10 mouse cellular contexts compared by ENCODE assay signal in the genomic region with DNA sequence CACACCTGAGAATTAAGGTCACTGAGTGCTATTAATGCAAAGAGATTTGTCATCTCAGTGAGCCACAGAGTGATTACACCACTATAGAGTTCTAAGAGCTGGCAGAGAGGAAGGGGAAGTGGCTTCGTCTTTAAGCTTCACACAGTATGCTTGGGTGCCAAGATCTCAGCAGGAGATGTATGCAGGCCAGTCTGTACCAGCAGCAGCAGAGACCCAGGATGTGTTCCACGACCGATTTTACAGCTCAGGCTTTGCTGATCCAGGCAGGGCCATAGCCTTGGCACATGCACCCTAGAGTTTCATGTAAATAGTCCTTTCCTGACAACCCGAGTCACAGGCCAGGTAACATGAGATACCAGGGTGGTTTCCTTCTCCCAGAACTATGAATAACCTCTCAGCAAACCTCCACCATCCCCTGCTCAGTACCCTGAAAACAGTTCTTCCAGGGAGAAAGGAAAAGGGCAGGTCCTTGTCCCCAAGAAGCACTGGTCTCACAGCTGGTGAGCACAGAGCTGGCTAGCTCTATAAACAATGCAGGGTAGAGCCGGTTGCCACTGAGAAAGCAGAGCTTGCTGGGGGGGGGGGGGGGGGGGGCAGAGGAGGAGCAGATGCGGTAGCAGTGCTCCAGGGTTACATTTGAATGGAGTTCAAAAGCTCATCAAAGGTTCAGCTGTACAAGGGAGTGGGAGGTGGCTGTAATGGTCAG.
A peak's percentile ranks its signal among the peaks of the same experiment; 100 is the strongest.
DNase-seq lines count a peak whose midpoint lies in the region; ATAC-seq and TF ChIP-seq lines count a peak whose summit lies in the region.
"Had no signal": no experiment of that assay in that cellular context is flagged by ENCODE, and none has a peak within 500 bp of the region (broad histone marks: within the 10 kb centered on the region; RNA-seq: fewer than 3 reads in every experiment).

No protein-coding gene starts in this region.

- H3K4me2 ChIP-seq in heart, embryonic 16.5 days (ENCODE audit: low read depth, low read length), result no peak overlapping the region
- no peak overlapping the region for H3K4me2 ChIP-seq in forebrain, embryonic 13.5 days
- H3K4me2 ChIP-seq: limb, embryonic 13.5 days had no signal

- H3K27me3 ChIP-seq in heart, embryonic 16.5 days (ENCODE audit: control insufficient read depth, insufficient read depth, low read length), result no peaks in the 10 kb centered on the region
- no peaks in the 10 kb centered on the region for H3K27me3 ChIP-seq in heart, adult 2 months (ENCODE audit: control insufficient read depth, insufficient read depth, low read length)
- H3K27me3 ChIP-seq in embryonic facial prominence, embryonic 10.5 days (replicated peaks; ENCODE audit: low read depth, poor library complexity, severe bottlenecking), result no peaks in the 10 kb centered on the region
- no peaks in the 10 kb centered on the region for H3K27me3 ChIP-seq in forebrain, embryonic 13.5 days
- H3K27me3 ChIP-seq: limb, embryonic 13.5 days had no signal

- TF ChIP-seq CTCF in heart, adult 2 months (IDR thresholded peaks at IDR 0.05), result no peak

- H3K9ac ChIP-seq in heart, embryonic 16.5 days (ENCODE audit: low read length), result no peak overlapping the region
- no peak overlapping the region for H3K9ac ChIP-seq in heart, adult 2 months (ENCODE audit: low read depth, low read length)
- H3K9ac ChIP-seq in forebrain, embryonic 13.5 days, result no peak overlapping the region
- H3K9ac ChIP-seq: limb, embryonic 13.5 days had no signal

- H3K27ac ChIP-seq in heart, embryonic 16.5 days (ENCODE audit: low read length), result no peak overlapping the region; the same call in 1 of the 2 replicates
- H3K27ac ChIP-seq in heart, adult 2 months, result no peak overlapping the region
- 0 out of 2 replicates have a peak overlapping the region, but pooled peaks have one; percentile 20 for H3K27ac ChIP-seq in embryonic facial prominence, embryonic 10.5 days (replicated peaks)
- no peak overlapping the region for H3K27ac ChIP-seq in forebrain, embryonic 13.5 days
- H3K27ac ChIP-seq: limb, embryonic 13.5 days had no signal

- H3K36me3 ChIP-seq in heart, embryonic 16.5 days (ENCODE audit: control insufficient read depth, insufficient read depth), result no peaks in the 10 kb centered on the region
- H3K36me3 ChIP-seq in heart, adult 2 months (ENCODE audit: control insufficient read depth, insufficient read depth, low read length), result no peaks in the 10 kb centered on the region
- H3K36me3 ChIP-seq in embryonic facial prominence, embryonic 10.5 days (replicated peaks), result no peaks in the 10 kb centered on the region
- H3K36me3 ChIP-seq in forebrain, embryonic 13.5 days (ENCODE audit: poor library complexity, severe bottlenecking), result no peaks in the 10 kb centered on the region
- H3K36me3 ChIP-seq: limb, embryonic 13.5 days had no signal

- ATAC-seq in heart, embryonic 16.5 days (replicated peaks; ENCODE audit: extremely low read depth, insufficient read depth, low FRiP score), result peak; percentile 10; the same call in 1 of the 2 replicates
- peak; percentile 47; the same call in 1 of the 2 replicates for ATAC-seq in monocyte, adult 5-6 weeks (replicated peaks; ENCODE audit: insufficient number of reproducible peaks, low FRiP score, low TSS enrichment, poor library complexity, severe bottlenecking)
- no peak for ATAC-seq in forebrain, embryonic 13.5 days

- intact Hi-C loops in heart, adult 2 months (cut with DNase I), result no loop called here

- H3K4me3 ChIP-seq in heart, embryonic 16.5 days (ENCODE audit: low read length), result no peak overlapping the region
- no peak overlapping the region for H3K4me3 ChIP-seq in heart, adult 2 months
- no peak overlapping the region for H3K4me3 ChIP-seq in embryonic facial prominence, embryonic 10.5 days
- no peak overlapping the region for H3K4me3 ChIP-seq in forebrain, embryonic 13.5 days
- H3K4me3 ChIP-seq: erythroblast, embryonic 14.5 days; limb, embryonic 13.5 days had no signal

- H3K79me2 ChIP-seq in heart, adult 2 months (replicated peaks; ENCODE audit: control insufficient read depth, insufficient read depth, low read length), result no peaks in the 10 kb centered on the region

- no peaks in the 10 kb centered on the region for H3K4me1 ChIP-seq in heart, embryonic 16.5 days (ENCODE audit: control insufficient read depth, insufficient read depth, low read length)
- H3K4me1 ChIP-seq in heart, adult 2 months (ENCODE audit: control insufficient read depth, insufficient read depth, low read length), result peaks cover 3% of the 10 kb centered on the region
- H3K4me1 ChIP-seq in embryonic facial prominence, embryonic 10.5 days, result peaks cover 7% of the 10 kb centered on the region
- 0 out of 2 replicates have a peak, but pooled peaks cover 3% of the 10 kb centered on the region for H3K4me1 ChIP-seq in forebrain, embryonic 13.5 days
- H3K4me1 ChIP-seq: limb, embryonic 13.5 days had no signal

- WGBS in heart, embryonic 16.5 days, result 15% methylated on average over 5 of the region's 6 CpGs
- WGBS in heart, adult 2 months, result 20% methylated on average over 6 of the region's 6 CpGs
- 23% methylated on average over 6 of the region's 6 CpGs for WGBS in embryonic facial prominence, embryonic 10.5 days
- 24% methylated on average over 6 of the region's 6 CpGs for WGBS in forebrain, embryonic 13.5 days

- TF ChIP-seq EP300 in heart, adult 2 months (IDR thresholded peaks at IDR 0.05; ENCODE audit: insufficient read depth, low read depth, low read length), result no peak

- TF ChIP-seq POLR2A in heart, adult 2 months (IDR thresholded peaks at IDR 0.05; ENCODE audit: insufficient read depth, low read depth, low read length), result no peak

- DNase-seq in heart, adult 2 months, result no peak
- peak; percentile 39 for DNase-seq in ES-CJ7 (ENCODE audit: low read depth, low spot score)
- DNase-seq in embryonic facial prominence, embryonic 10.5 days (ENCODE audit: low spot score), result peak; percentile 8
- no peak for DNase-seq in left cerebral cortex, adult 11 months (ENCODE audit: low spot score)
- DNase-seq in frontal cortex, adult 2 months (ENCODE audit: extremely low spot score in 1 of 2, low spot score in 1 of 2), result no peak

- H3K9me3 ChIP-seq in heart, embryonic 16.5 days (replicated peaks; ENCODE audit: control insufficient read depth, low read length), result no peaks in the 10 kb centered on the region
- H3K9me3 ChIP-seq in embryonic facial prominence, embryonic 10.5 days, result no peaks in the 10 kb centered on the region
- no peaks in the 10 kb centered on the region for H3K9me3 ChIP-seq in forebrain, embryonic 13.5 days (replicated peaks)
- H3K9me3 ChIP-seq: limb, embryonic 13.5 days had no signal

Comparison
In these comparisons a context has a peak if more than half of its experiments do, and no peak if none do; other contexts are left out.
1. DNase-seq: peak in ES-CJ7 (single experiment) and embryonic facial prominence, embryonic 10.5 days (single experiment); none in heart, adult 2 months (0 of 2), left cerebral cortex, adult 11 months (single experiment) and frontal cortex, adult 2 months (0 of 2).